Mouse (Mus musculus) CH12.LX (cell line): Measurements from ENCODE around the gene B3gnt2. TPM values are rescaled to one million over a fixed set of nuclear protein-coding genes. Genes with fewer than 3 reads are reported as not detected.

Source experiments
- DNase-seq: peaks from one replicate; pipeline ENCODE4 v3.0.0-alpha.2; 2013; ENCODE audit errors: extremely low read depth
- H3K27ac ChIP-seq: 2 replicates; pipeline ENCODE4 v1.5.1; 2012; ENCODE audit warnings: low read depth, mild to moderate bottlenecking, control low read depth, moderate library complexity; ENCODE audit not compliant: insufficient read depth
- H3K27me3 ChIP-seq: replicated peaks from 2 replicates; pipeline ENCODE3; 2012; ENCODE audit warnings: inconsistent platforms
- H3K36me3 ChIP-seq, 2 experiments: replicated peaks in 1 of 2; 2 replicates each; pipeline versions ENCODE3 to v1.6.1; 2012; ENCODE audit warnings: inconsistent platforms in 1 of 2, low read length in 1 of 2, mild to moderate bottlenecking in 1 of 2, mixed read lengths in 1 of 2, moderate library complexity in 1 of 2; ENCODE audit not compliant: control insufficient read depth in 1 of 2, insufficient read depth in 1 of 2
- H3K4me1 ChIP-seq, 2 experiments: 2 replicates each; pipeline ENCODE4 v1.6.1; 2012; ENCODE audit warnings: inconsistent platforms in 1 of 2, moderate library complexity in 1 of 2; ENCODE audit not compliant: insufficient read depth in 2 of 2, control insufficient read depth in 1 of 2
- H3K4me2 ChIP-seq: 2 replicates; pipeline ENCODE4 v1.6.1; 2012; ENCODE audit warnings: low read depth, mild to moderate bottlenecking, control low read depth; ENCODE audit not compliant: poor library complexity, insufficient read depth, severe bottlenecking
- H3K4me3 ChIP-seq, 3 experiments: fragments of 150-350 bp in 1 of 3; sonication (generic) in 1 of 3; replicated peaks in 1 of 3; 2 replicates each; pipeline versions ENCODE3 to v1.5.1; 2011 to 2012; ENCODE audit warnings: low read depth in 2 of 3, low read length in 2 of 3, mild to moderate bottlenecking in 2 of 3, moderate library complexity in 2 of 3, control low read depth in 1 of 3, improper control_type of control experiment in 1 of 3, inconsistent platforms in 1 of 3, mixed read lengths in 1 of 3; ENCODE audit not compliant: poor library complexity in 1 of 3
- H3K79me2 ChIP-seq: replicated peaks from 2 replicates; pipeline ENCODE4 v1.6.1; 2012; ENCODE audit warnings: mild to moderate bottlenecking, moderate library complexity; ENCODE audit not compliant: control insufficient read depth, poor library complexity, insufficient read depth, severe bottlenecking; ENCODE audit errors: extremely low read depth
- H3K9ac ChIP-seq: 2 replicates; pipeline ENCODE4 v1.6.1; 2012; ENCODE audit warnings: low read depth, mild to moderate bottlenecking, control low read depth, moderate library complexity; ENCODE audit not compliant: insufficient read depth
- H3K9me3 ChIP-seq: replicated peaks from 2 replicates; pipeline ENCODE3; 2012; ENCODE audit warnings: low read length, inconsistent platforms, mixed read lengths
- CTCF ChIP-seq, 2 experiments: IDR thresholded peaks in 1 of 2; conservative IDR thresholded peaks in 1 of 2; 2 replicates each; pipeline ENCODE4 v1.5.1; 2011 to 2012; ENCODE audit warnings: low read depth in 2 of 2, low read length in 2 of 2, improper control_type of control experiment in 1 of 2, inconsistent platforms in 1 of 2, mild to moderate bottlenecking in 1 of 2, moderate library complexity in 1 of 2
- E2F4 ChIP-seq: IDR thresholded peaks from 2 replicates; pipeline ENCODE4 v1.6.1; 2011; ENCODE audit warnings: low read depth, low read length, improper control_type of control experiment; ENCODE audit not compliant: insufficient replicate concordance
- EP300 ChIP-seq: IDR thresholded peaks from 2 replicates; pipeline ENCODE4 v1.6.1; 2011; ENCODE audit warnings: low read length, improper control_type of control experiment
- IRF4 ChIP-seq: IDR thresholded peaks from 2 replicates; pipeline ENCODE4 v1.6.1; 2014; ENCODE audit warnings: low read depth, mild to moderate bottlenecking, inconsistent platforms, low read length, improper control_type of control experiment
- JUND ChIP-seq: conservative IDR thresholded peaks from 2 replicates; pipeline ENCODE4 v1.6.1; 2011; ENCODE audit warnings: low read depth, low read length, improper control_type of control experiment
- KAT2A ChIP-seq: IDR thresholded peaks from 2 replicates; pipeline ENCODE4 v1.6.1; 2012; ENCODE audit warnings: low read length, improper control_type of control experiment, inconsistent platforms; ENCODE audit not compliant: insufficient replicate concordance
- MAZ ChIP-seq: IDR thresholded peaks from 2 replicates; pipeline ENCODE4 v1.6.1; 2012; ENCODE audit warnings: low read depth, mild to moderate bottlenecking, inconsistent platforms, low read length, improper control_type of control experiment, moderate library complexity
- MYC ChIP-seq: IDR thresholded peaks from 2 replicates; pipeline ENCODE4 v1.6.1; 2011; ENCODE audit warnings: low read depth, mild to moderate bottlenecking, improper control_type of control experiment, low read length
- PAX5 ChIP-seq: IDR thresholded peaks from 2 replicates; pipeline ENCODE4 v1.6.1; 2012; ENCODE audit warnings: low read length, inconsistent platforms, mixed read lengths
- POLR2A ChIP-seq: IDR thresholded peaks from 2 replicates; pipeline ENCODE4 v1.6.1; 2011; ENCODE audit warnings: low read depth, mild to moderate bottlenecking, improper control_type of control experiment, low read length
- RAD21 ChIP-seq: IDR thresholded peaks from 2 replicates; pipeline ENCODE4 v1.6.1; 2011; ENCODE audit warnings: low read depth, mild to moderate bottlenecking, low read length, improper control_type of control experiment, moderate library complexity
- SMC3 ChIP-seq: IDR thresholded peaks from 2 replicates; pipeline ENCODE4 v1.6.1; 2011; ENCODE audit warnings: low read depth, low read length, improper control_type of control experiment
- TCF12 ChIP-seq: IDR thresholded peaks from 2 replicates; pipeline ENCODE4 v1.6.1; 2014; ENCODE audit warnings: low read depth, mild to moderate bottlenecking, inconsistent platforms, low read length, improper control_type of control experiment
- UBTF ChIP-seq: IDR thresholded peaks from 2 replicates; pipeline ENCODE4 v1.6.1; 2012; ENCODE audit warnings: low read depth, mild to moderate bottlenecking, inconsistent platforms, low read length, improper control_type of control experiment, moderate library complexity
- USF1 ChIP-seq: IDR thresholded peaks from 2 replicates; pipeline ENCODE4 v1.6.1; 2014; ENCODE audit warnings: low read depth, mild to moderate bottlenecking, inconsistent platforms, low read length, improper control_type of control experiment
- ZC3H11A ChIP-seq: IDR thresholded peaks from 2 replicates; pipeline ENCODE4 v1.6.1; 2012; ENCODE audit warnings: low read depth, mild to moderate bottlenecking, inconsistent platforms, low read length, improper control_type of control experiment
- ZKSCAN1 ChIP-seq: IDR thresholded peaks from 2 replicates; pipeline ENCODE4 v1.6.1; 2012; ENCODE audit warnings: low read depth, inconsistent platforms, low read length, improper control_type of control experiment, borderline replicate concordance
- dilution Hi-C: fragments of 300-500 bp; cut with MboI; formaldehyde crosslinking; loops from 2 replicates; pipeline ENCODE4 v1.14.3; 2020; ENCODE audit warnings: low sequenced_read_pairs; ENCODE audit not compliant: extremely low pct_unique_long_range_greater_than_20kb, extremely low pct_ligation_motif_present
- in situ Hi-C: fragments of 300-500 bp; cut with MboI; formaldehyde crosslinking; loops from 3 replicates; pipeline ENCODE4 v1.14.3; 2019; ENCODE audit warnings: low sequenced_read_pairs, low pct_ligation_motif_present, low pct_unique_long_range_greater_than_20kb, mixed read lengths
- polyA plus RNA-seq: library from polyadenylated mRNA; unstranded; fragments of >175 nt; gene quantifications from 2 replicates; pipeline ENCODE4 v1.2.1, GENCODE M21; 2012; ENCODE audit warnings: low read depth; ENCODE audit not compliant: insufficient read length
- total RNA-seq, 2 experiments: library from RNA; depleted of rRNA; stranded (reverse); fragments of 300-350 nt in 1 of 2; fragments of >200 nt in 1 of 2; gene quantifications; 2 replicates each; pipeline ENCODE4 v1.2.3; 2012 to 2014

Gene B3gnt2
- total and polyA plus RNA-seq, 3 experiments: 74.6 to 96.0 (median 75.2) TPM

DNA sequence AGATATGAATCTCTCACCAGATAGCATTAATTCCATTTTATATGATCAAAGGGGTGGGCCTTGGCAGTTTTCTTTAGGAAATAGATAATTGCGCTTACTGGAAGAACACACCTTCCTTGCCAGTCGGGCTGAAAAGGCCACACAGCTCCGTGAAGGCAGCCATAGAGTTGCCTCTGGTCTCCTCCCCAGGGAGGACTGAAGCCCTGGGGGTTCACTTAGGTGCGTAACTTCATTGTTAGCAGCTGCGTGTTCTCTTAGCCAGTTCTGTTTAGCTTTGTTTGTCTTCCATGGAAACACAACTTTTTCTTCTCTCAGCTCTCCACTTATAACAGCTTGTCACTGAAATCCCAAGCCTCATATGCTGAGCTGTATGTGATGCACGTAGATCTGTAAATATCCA lies 31.7 kb upstream of the B3gnt2 start:
- H3K27me3 ChIP-seq: peaks cover 25% of the 10 kb centered on the region
- H3K4me3 ChIP-seq: no peak overlapping the region
- no peaks in the 10 kb centered on the region for H3K79me2 ChIP-seq
- in situ Hi-C loops (no loop called here), dilution Hi-C loops (no loop called here)
- H3K27ac ChIP-seq: no peak overlapping the region
- H3K9me3 ChIP-seq: no peaks in the 10 kb centered on the region
- H3K4me1 ChIP-seq: peaks cover 17 to 58% of the 10 kb centered on the region in 2 experiments
- no peak overlapping the region for H3K9ac ChIP-seq
- no peaks in the 10 kb centered on the region for H3K36me3 ChIP-seq
- TF ChIP-seq PAX5: no peak
- TF ChIP-seq EP300: peak; percentile 26; the same call in 1 of the 2 replicates
- H3K4me2 ChIP-seq: no peak overlapping the region
- DNase-seq: no peak

DNA sequence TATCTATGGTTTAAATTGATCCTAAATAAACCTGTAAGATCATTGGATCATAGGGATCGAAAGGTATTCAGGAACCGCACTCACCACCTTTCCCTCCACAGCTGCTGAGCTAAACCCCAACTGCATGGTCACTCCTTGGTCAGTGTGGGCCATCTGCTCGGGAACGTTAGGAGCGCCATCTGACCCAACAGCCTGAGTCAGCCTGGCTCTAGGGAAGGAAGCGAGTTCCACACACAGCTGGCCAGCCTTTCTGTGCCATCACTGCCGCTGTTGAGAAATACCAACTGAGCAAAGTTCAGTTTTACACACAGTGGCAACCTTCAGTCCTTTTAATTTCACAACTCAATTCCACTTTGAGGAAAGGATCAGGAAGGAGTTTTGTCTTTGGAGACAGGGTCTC lies 31.1 kb upstream of the B3gnt2 start:
- TF ChIP-seq SMC3: no peak
- no peak for TF ChIP-seq IRF4
- TF ChIP-seq POLR2A: no peak
- TF ChIP-seq E2F4: no peak
- TF ChIP-seq CTCF (conservative IDR thresholded peaks at IDR 0.05 in 1 of 2, IDR thresholded peaks at IDR 0.05 in 1 of 2; ENCODE audit: low read depth in 2 of 2, low read length in 2 of 2): no peak
- TF ChIP-seq UBTF: no peak
- TF ChIP-seq MYC: no peak
- no peak for TF ChIP-seq ZKSCAN1
- no peak for TF ChIP-seq ZC3H11A
- TF ChIP-seq USF1: no peak
- no peak for TF ChIP-seq TCF12
- TF ChIP-seq JUND: no peak
- no peak for TF ChIP-seq RAD21
- TF ChIP-seq MAZ: no peak
- no peak for TF ChIP-seq KAT2A
- TF ChIP-seq EP300: no peak
- TF ChIP-seq, all 38 proteins: peak for 0
- Histone ChIP-seq H3K27me3 (peaks cover 25% of the 10 kb centered on the region), H3K36me3 (no peaks in the 10 kb centered on the region), H3K79me2 (no peaks in the 10 kb centered on the region), H3K4me2 (no peak overlapping the region), H3K9ac (no peak overlapping the region), H3K4me1 (peaks cover 17 to 58% of the 10 kb centered on the region in 2 experiments), H3K4me3 (peak overlapping the region in 1 of 3 experiments; percentile 28), H3K9me3 (no peaks in the 10 kb centered on the region), H3K27ac (no peak overlapping the region)
- in situ Hi-C loops: no loop called here
- dilution Hi-C loops: no loop called here
- DNase-seq: no peak
